Mouse (Mus musculus) heart, postnatal 0 days (tissue): Measurements from ENCODE around the gene Slc22a21.

Source experiments
- CTCF ChIP-seq: IDR thresholded peaks from 2 replicates; pipeline ENCODE4 v1.5.1; 2016; ENCODE audit warnings: antibody characterized with exemption, control low read depth, low read depth
- EP300 ChIP-seq: IDR thresholded peaks from 2 replicates; pipeline ENCODE4 v1.6.1; 2016; ENCODE audit warnings: antibody characterized with exemption, low read depth

GRCm38 (mm10) chr11:54028997-54029396 lies 48.9 kb upstream of the Slc22a21 start:
- TF ChIP-seq CTCF (no peak), EP300 (no peak)
